Mouse (Mus musculus) spleen, adult 2 months (tissue): ENCODE measurements around the gene Cnot2. TPM values are rescaled to one million over a fixed set of nuclear protein-coding genes. Genes with fewer than 3 reads are reported as not detected.

Experiments
- DNase-seq, 2 experiments: peaks; one replicate each; pipeline versions ENCODE4 v3.0.0 to v3.0.0-alpha.2; 2012 to 2021; ENCODE audit warnings: low spot score in 2 of 2, low read depth in 1 of 2
- H3K27ac ChIP-seq: fragments of 200-500 bp; 2 replicates; pipeline ENCODE4 v1.5.1; 2012; ENCODE audit warnings: low read length, inconsistent platforms; ENCODE audit not compliant: insufficient read depth
- H3K27me3 ChIP-seq: fragments of 200-500 bp; 2 replicates; pipeline ENCODE4 v1.6.1; 2012; ENCODE audit warnings: mild to moderate bottlenecking, moderate library complexity, low read length, inconsistent platforms; ENCODE audit not compliant: control insufficient read depth, insufficient read depth
- H3K36me3 ChIP-seq: fragments of 200-500 bp; 2 replicates; pipeline ENCODE4 v1.6.1; 2012; ENCODE audit warnings: mild to moderate bottlenecking, low read length, inconsistent platforms; ENCODE audit not compliant: control insufficient read depth, insufficient read depth
- H3K4me1 ChIP-seq: fragments of 200-500 bp; 2 replicates; pipeline ENCODE4 v1.6.1; 2011; ENCODE audit warnings: inconsistent platforms; ENCODE audit not compliant: control insufficient read depth, insufficient read depth, insufficient read length
- H3K4me3 ChIP-seq: fragments of 200-500 bp; 2 replicates; pipeline ENCODE4 v1.5.1; 2011; ENCODE audit warnings: mild to moderate bottlenecking, inconsistent platforms; ENCODE audit not compliant: insufficient read depth, insufficient read length; ENCODE audit errors: extremely low read depth
- CTCF ChIP-seq: fragments of 200-500 bp; IDR thresholded peaks from 2 replicates; pipeline ENCODE4 v1.5.1; 2011; ENCODE audit warnings: mild to moderate bottlenecking, inconsistent platforms; ENCODE audit not compliant: insufficient read depth, insufficient read length, insufficient replicate concordance; ENCODE audit errors: extremely low read depth
- POLR2A ChIP-seq: fragments of 200-500 bp; IDR thresholded peaks from 2 replicates; pipeline ENCODE4 v1.6.1; 2011; ENCODE audit warnings: low read depth, low read length, inconsistent platforms
- WGBS: fragments of 180-500 bp; shearing (Covaris S2); methylation state at CpG from one replicate; pipeline ENCODE4 v1.1.7; 2018; 5-methylcytosine and 5-hydroxymethylcytosine counted together
- polyA plus RNA-seq: library from polyadenylated mRNA; depleted of rRNA; stranded (reverse); fragments of >200 nt; gene quantifications from 2 replicates; pipeline ENCODE4 v1.2.3, GENCODE M21; 2012

The Cnot2 gene
- polyA plus RNA-seq, 1 experiment: 25.6 TPM

DNA sequence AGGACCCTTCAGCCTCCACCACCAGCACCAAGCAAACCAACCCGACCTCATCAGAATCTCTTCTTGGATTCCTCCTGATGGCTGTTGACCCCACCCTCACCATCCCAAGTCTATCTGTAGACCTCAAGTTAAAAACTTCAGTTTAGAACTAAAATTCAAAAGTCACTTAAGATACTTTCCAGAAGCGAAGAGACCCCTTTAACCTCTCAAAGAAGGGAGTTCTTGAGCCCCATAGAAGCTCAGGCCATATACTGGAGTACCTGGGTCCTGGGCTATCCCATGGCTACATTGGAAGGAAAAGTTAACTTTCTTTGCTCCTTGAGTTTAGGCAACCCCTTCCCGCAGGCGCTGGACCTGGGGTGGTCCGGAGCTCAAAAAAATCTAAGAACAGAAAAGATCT, 108.7 kb downstream of the Cnot2 start:
- H3K27ac ChIP-seq: no peak overlapping the region
- no peak for DNase-seq
- H3K36me3 ChIP-seq: no peaks in the 10 kb centered on the region
- H3K4me1 ChIP-seq: peaks cover 5% of the 10 kb centered on the region; the same call in 1 of the 2 replicates
- peak overlapping the region; percentile 54; the same call in 1 of the 2 replicates for H3K4me3 ChIP-seq
- no peak for TF ChIP-seq CTCF
- WGBS: 10% methylated on average over 5 of the region's 5 CpGs
- peaks cover 9% of the 10 kb centered on the region; the same call in 1 of the 2 replicates for H3K27me3 ChIP-seq

DNA sequence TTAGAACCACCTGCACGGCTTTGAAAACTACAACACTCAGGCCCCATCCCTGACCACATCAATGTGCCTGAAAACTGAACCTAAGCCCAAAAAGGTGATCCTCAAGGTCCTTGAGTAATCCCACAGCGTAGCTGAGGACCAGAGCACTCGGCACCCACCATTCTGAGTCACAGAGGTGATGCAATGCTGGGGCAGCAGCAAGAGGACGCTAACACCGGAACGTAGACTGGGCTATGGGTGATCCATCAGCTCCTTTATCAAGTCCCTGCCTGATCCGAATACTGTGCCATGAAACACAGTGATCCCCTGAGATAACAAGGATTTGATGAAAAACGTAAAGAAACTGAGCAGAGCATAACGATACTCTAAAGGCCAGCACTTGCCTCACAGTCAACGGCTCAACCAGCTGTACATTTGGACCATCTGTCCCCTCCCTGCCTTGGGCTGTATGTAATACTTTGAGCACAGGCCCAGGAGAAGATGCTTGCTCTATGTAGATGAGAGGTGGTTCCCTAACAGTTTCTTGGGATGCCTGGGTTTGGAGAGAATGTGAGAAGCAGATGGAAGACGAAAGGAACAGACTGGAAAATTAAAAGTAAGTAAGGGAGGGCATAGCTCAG, 110.9 kb downstream of the Cnot2 start:
- H3K27me3 ChIP-seq: peaks cover 9% of the 10 kb centered on the region; the same call in 1 of the 2 replicates
- no peak for DNase-seq
- no peaks in the 10 kb centered on the region for H3K36me3 ChIP-seq
- H3K27ac ChIP-seq: no peak overlapping the region
- peaks cover 5% of the 10 kb centered on the region; the same call in 1 of the 2 replicates for H3K4me1 ChIP-seq
- WGBS: 93% methylated on average over 11 of the region's 11 CpGs
- no peak for TF ChIP-seq CTCF
- TF ChIP-seq POLR2A: no peak
- no peak overlapping the region for H3K4me3 ChIP-seq

GRCm38 (mm10) chr10:116468094-116468493, 113.2 kb downstream of the Cnot2 start:
- H3K27ac ChIP-seq: no peak overlapping the region
- H3K36me3 ChIP-seq: no peaks in the 10 kb centered on the region
- no peak for DNase-seq
- 82% methylated on average over 5 of the region's 5 CpGs for WGBS
- no peaks in the 10 kb centered on the region for H3K27me3 ChIP-seq
- TF ChIP-seq CTCF (no peak), POLR2A (no peak)
- no peaks in the 10 kb centered on the region for H3K4me1 ChIP-seq
- no peak overlapping the region for H3K4me3 ChIP-seq

DNA sequence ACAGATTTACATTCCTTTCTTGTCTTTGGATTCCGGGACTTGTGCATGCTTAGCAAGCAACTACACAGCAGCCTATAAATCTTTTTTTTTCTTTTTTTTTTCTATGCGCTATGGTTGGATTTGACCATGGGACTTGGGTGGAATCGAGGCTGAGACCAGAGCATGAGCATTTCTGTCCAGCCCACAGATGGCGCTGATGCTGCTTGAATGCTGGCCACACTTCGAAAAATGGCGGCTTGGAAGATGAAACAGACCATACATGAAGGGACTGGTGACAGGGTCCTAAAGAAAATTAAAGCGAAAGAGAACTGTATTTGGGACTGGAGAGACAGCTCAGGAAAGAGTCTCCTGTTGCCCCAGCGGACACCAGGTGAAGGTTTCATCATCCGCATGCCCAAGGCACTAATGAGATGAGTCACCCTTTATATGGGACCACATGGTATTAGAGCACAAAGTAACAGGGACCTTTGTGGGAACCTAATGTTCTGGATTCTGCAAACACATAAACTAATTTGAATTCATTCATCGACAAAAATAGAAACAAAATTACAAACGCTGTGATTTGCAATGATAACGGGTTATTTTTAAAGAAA, 117.5 kb downstream of the Cnot2 start:
- WGBS: 88% methylated on average over 12 of the region's 12 CpGs
- Histone ChIP-seq H3K4me3 (no peak overlapping the region), H3K36me3 (no peaks in the 10 kb centered on the region), H3K4me1 (no peaks in the 10 kb centered on the region), H3K27ac (no peak overlapping the region), H3K27me3 (no peaks in the 10 kb centered on the region)
- DNase-seq: no peak
- TF ChIP-seq CTCF: peak; percentile 67; the same call in 1 of the 2 replicates
- TF ChIP-seq POLR2A: no peak

DNA sequence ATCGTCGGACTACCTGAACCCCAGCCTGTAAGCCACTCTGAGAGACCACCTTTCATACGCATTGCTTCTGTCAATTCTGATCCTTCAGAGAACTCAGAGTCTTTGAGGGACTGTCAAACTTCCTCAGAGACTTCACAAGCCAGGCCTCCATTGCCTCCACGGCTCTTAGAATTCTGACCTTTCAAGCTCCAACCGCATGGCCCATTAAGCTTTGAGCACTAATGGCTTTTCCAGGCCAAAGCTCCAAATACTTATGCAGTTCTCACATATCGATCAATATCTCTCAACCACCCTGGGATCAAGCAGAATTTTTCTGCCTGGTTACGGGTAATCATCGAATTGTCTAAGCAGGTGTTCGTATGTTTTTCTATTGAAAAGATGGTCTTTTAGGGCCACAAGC, 119.9 kb downstream of the Cnot2 start:
- Histone ChIP-seq H3K27me3 (no peaks in the 10 kb centered on the region), H3K36me3 (no peaks in the 10 kb centered on the region), H3K4me3 (no peak overlapping the region), H3K4me1 (no peaks in the 10 kb centered on the region), H3K27ac (no peak overlapping the region)
- no peak for DNase-seq
- 93% methylated on average over 9 of the region's 9 CpGs for WGBS
- TF ChIP-seq POLR2A (no peak), CTCF (no peak)

DNA sequence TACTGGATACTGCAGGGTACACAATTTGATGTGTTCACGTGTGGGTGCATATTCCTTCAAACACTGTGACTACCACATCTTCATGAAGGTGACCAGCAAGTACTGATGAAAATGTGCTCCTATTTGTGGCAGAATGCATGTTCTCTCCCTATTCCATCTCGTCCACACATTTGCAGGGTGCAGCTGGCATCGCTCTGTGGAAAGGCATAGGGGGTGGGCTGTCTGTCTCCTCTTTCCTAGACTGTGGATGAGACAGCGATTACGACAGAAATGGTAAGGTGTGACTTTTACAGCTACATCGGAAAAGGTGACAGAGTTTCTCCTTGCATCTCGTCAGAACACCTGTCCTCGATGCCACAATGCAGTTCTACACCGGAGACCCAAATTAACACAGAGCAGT, 122.5 kb downstream of the Cnot2 start:
- no peak for DNase-seq
- WGBS: 91% methylated on average over 9 of the region's 9 CpGs
- Histone ChIP-seq H3K27me3 (no peaks in the 10 kb centered on the region), H3K36me3 (no peaks in the 10 kb centered on the region), H3K27ac (no peak overlapping the region), H3K4me1 (no peaks in the 10 kb centered on the region), H3K4me3 (no peak overlapping the region)
- TF ChIP-seq CTCF: no peak
- no peak for TF ChIP-seq POLR2A

- DNase-seq: no peak
- 93% methylated on average over 7 of the region's 7 CpGs for WGBS
- no peaks in the 10 kb centered on the region for H3K27me3 ChIP-seq
- TF ChIP-seq CTCF: no peak
- no peak for TF ChIP-seq POLR2A
- H3K4me1 ChIP-seq: no peaks in the 10 kb centered on the region
- H3K4me3 ChIP-seq: no peak overlapping the region
- no peaks in the 10 kb centered on the region for H3K36me3 ChIP-seq
- H3K27ac ChIP-seq: no peak overlapping the region
These were observed 128.5 kb downstream of the Cnot2 start for GRCm38 (mm10) chr10:116452771-116453170.
